15 mouse cellular contexts compared by ENCODE assay signal in the genomic region with DNA sequence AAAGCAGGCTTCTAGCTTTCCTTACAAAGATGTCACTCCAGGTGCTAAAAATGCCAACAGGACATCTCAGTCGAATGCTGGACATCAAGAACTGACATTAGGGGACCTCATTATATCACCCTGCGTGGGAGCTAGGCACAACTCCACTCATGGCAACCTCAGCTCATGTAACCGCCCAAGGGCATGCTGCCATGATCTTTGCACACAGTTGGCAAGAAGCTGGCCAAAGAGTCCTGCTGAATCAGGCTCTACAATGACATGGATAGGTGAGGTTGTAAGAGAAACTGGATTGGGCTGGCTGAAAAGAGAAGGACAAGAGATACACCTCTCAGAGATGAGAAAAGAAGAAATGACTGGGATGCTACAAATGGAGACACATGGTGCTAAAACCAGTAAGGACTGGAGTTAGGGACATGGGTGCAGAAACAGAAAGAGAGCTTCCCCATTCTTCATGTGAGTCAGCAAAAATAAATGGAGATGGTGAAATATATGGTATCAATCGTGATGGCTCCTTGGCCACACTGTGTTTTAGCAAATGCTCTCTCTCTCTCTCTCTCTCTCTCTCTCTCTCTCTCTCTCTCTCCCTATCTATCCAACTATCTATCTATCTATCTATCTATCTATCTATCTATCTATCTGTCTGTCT. TPM values are rescaled to one million over a fixed set of nuclear protein-coding genes. Genes with fewer than 3 reads are reported as not detected.
DNase-seq lines count a peak whose midpoint lies in the region; ATAC-seq lines count a peak whose summit lies in the region.
"Had no signal": no experiment of that assay in that cellular context is flagged by ENCODE, and none has a peak within 500 bp of the region (broad histone marks: within the 10 kb centered on the region; RNA-seq: fewer than 3 reads in every experiment).

No protein-coding gene starts in this region.

- ATAC-seq in heart, embryonic 12.5 days (ENCODE audit: insufficient number of reproducible peaks, low FRiP score) = no peak
- no peak for ATAC-seq in hindbrain, embryonic 11.5 days (ENCODE audit: low FRiP score)
- ATAC-seq: inflammation-experienced regulatory T-cells, adult 6 months had no signal

- no peaks in the 10 kb centered on the region; the same call in 1 of the 2 replicates for H3K9me3 ChIP-seq in heart, embryonic 12.5 days (replicated peaks)
- no peaks in the 10 kb centered on the region for H3K9me3 ChIP-seq in hindbrain, embryonic 11.5 days (ENCODE audit: control insufficient read depth, low read length)
- H3K9me3 ChIP-seq: megakaryocyte, embryonic 14.5 days had no signal

- 79% methylated on average over 4 of the region's 4 CpGs for WGBS in heart, embryonic 12.5 days
- 79% methylated on average over 4 of the region's 4 CpGs for WGBS in hindbrain, embryonic 11.5 days

- no peak overlapping the region for H3K4me2 ChIP-seq in heart, embryonic 12.5 days
- H3K4me2 ChIP-seq in hindbrain, embryonic 11.5 days (replicated peaks; ENCODE audit: low read depth, low read length) = no peak overlapping the region
- H3K4me2 ChIP-seq: heart, embryonic 13.5 days had no signal

- H3K27ac ChIP-seq in heart, embryonic 12.5 days (ENCODE audit: poor library complexity, severe bottlenecking) = no peak overlapping the region
- H3K27ac ChIP-seq in hindbrain, embryonic 11.5 days (ENCODE audit: low read depth, low read length) = no peak overlapping the region
- H3K27ac ChIP-seq: heart, embryonic 13.5 days; liver, embryonic 14.5 days had no signal

- H3K36me3 ChIP-seq in heart, embryonic 12.5 days = peaks cover 13% of the 10 kb centered on the region
- no peaks in the 10 kb centered on the region for H3K36me3 ChIP-seq in hindbrain, embryonic 11.5 days (ENCODE audit: control insufficient read depth, insufficient read depth, low read length)

- no peaks in the 10 kb centered on the region for H3K27me3 ChIP-seq in heart, embryonic 12.5 days (replicated peaks)
- no peaks in the 10 kb centered on the region for H3K27me3 ChIP-seq in hindbrain, embryonic 11.5 days (ENCODE audit: control insufficient read depth, insufficient read depth, low read length)
- H3K27me3 ChIP-seq: CH12.LX; heart, embryonic 13.5 days; megakaryocyte, embryonic 14.5 days had no signal

- intact Hi-C loops in gastrocnemius, postnatal 36 days (cut with DNase I) = no loop called here

- no peak overlapping the region for H3K9ac ChIP-seq in heart, embryonic 12.5 days
- no peak overlapping the region for H3K9ac ChIP-seq in hindbrain, embryonic 11.5 days (ENCODE audit: low read depth, low read length)
- H3K9ac ChIP-seq: heart, embryonic 13.5 days; liver, embryonic 14.5 days had no signal

- no peak overlapping the region for H3K4me3 ChIP-seq in heart, embryonic 12.5 days
- no peak overlapping the region for H3K4me3 ChIP-seq in hindbrain, embryonic 11.5 days (ENCODE audit: low read depth, low read length)
- H3K4me3 ChIP-seq: heart, embryonic 13.5 days; megakaryocyte, embryonic 14.5 days had no signal

- no peaks in the 10 kb centered on the region for H3K4me1 ChIP-seq in heart, embryonic 12.5 days (replicated peaks)
- no peaks in the 10 kb centered on the region for H3K4me1 ChIP-seq in hindbrain, embryonic 11.5 days (replicated peaks; ENCODE audit: control insufficient read depth, insufficient read depth, low read length)
- H3K4me1 ChIP-seq: heart, embryonic 13.5 days had no signal

- DNase-seq in heart, adult 18-20 months = peak; percentile 79 to 83
- DNase-seq in adrenal gland, postnatal 25 days = peak; percentile 42
- peak; percentile 15 for DNase-seq in gastrocnemius, postnatal 36 days
- peak; percentile 48 for DNase-seq in kidney, postnatal 14 days
- DNase-seq in right cerebral cortex, postnatal 4 days = no peak
- DNase-seq in hindbrain, embryonic 11.5 days (ENCODE audit: low spot score) = no peak
- DNase-seq in layer of hippocampus, postnatal 25 days (ENCODE audit: extremely low spot score in 1 of 2, low spot score in 1 of 2) = no peak
- DNase-seq: embryo, embryonic 11 days; retina, postnatal 1 day had no signal

RNA-seq across cellular contexts. Expression of gene Nudt7, which starts 10.4 kb away (rescaled TPM):
- 10 to 100 TPM; 95.8 to 98.7 TPM for total RNA-seq in heart, adult 18-20 months (2021)
- polyA plus RNA-seq in heart, embryonic 12.5 days (2016; fragmentation: Nextera tagmentation; extraction: Ambion mirVana) = 23.5 and 23.7 TPM in 2 replicates
- total RNA-seq in adrenal gland, postnatal 25 days (2021) = 59.8 and 63.5 TPM in 2 replicates
- total RNA-seq in gastrocnemius, postnatal 36 days (2021) = 10 to 100 TPM; 23.8 to 40.2 TPM
- 9.1 and 12.1 TPM in 2 replicates for polyA plus RNA-seq in hindbrain, embryonic 11.5 days (2014; fragmentation: Nextera tagmentation; extraction: Ambion mirVana)
- total RNA-seq in layer of hippocampus, postnatal 25 days (2021) = 1 to 10 TPM; 2.8 to 5.7 TPM

Comparison
In these comparisons a context has a peak if more than half of its experiments do, and no peak if none do; other contexts are left out.
1. DNase-seq: peak in heart, adult 18-20 months (2 of 2), adrenal gland, postnatal 25 days (single experiment), gastrocnemius, postnatal 36 days (2 of 2) and kidney, postnatal 14 days (single experiment); none in right cerebral cortex, postnatal 4 days (single experiment), hindbrain, embryonic 11.5 days (single experiment) and layer of hippocampus, postnatal 25 days (0 of 2).